Mouse (Mus musculus) thymus, adult 18-20 months (tissue): ENCODE results near the gene Pax1.

ENCODE experiments used
- DNase-seq, 2 experiments: peaks; one replicate each; pipeline ENCODE4 v3.0.0; 2022; ENCODE audit warnings: mixed read lengths in 2 of 2

Gene Pax1

DNA sequence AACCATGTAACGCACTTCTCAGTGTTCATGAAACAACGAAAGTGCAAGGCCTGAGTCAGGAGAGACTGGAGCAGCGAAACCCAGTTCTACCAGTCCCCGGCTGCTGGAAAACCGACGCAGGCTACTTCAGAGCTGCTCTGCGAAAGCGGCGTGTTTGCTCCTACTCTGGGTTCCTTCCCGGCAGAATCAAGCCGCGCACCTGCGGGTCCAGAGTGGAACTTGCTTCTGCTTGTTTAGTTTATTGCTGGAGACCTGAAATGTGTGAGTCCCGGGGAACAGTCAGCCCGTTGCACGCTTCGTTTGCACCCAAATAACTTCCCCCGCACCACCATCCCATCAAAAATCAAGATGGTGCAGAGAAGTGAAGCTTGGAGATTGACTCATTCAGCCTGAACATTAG is at the start of gene Pax1:
TSS of gene Pax1 (plus strand) at position 345 of the 400 bp plus-strand sequence.
- DNase-seq, result no peak

DNA sequence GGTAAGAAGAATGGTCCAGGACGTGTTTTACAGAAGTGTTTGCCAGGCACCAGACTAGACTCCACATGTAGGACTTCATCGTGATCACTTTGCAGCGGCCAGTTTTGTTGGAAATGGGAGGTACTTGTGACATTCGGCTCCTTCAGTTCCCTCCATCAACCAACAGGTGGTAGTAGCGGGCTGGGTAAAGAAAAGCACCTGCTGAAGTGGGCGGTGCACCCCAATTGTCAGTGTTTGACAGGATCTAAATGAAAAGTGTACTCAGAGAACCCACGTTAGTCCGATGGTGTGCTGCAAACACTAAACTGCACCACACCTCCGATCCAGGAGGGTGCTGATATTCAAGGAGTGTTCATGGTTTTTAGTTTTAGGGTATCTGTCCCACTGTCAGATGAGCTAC is 40.7 kb upstream of the Pax1 start:
- DNase-seq, result no peak

- no peak for DNase-seq
These were observed 36.5 kb upstream of the Pax1 start for GRCm38 (mm10) chr2:147325178-147325577.

DNA sequence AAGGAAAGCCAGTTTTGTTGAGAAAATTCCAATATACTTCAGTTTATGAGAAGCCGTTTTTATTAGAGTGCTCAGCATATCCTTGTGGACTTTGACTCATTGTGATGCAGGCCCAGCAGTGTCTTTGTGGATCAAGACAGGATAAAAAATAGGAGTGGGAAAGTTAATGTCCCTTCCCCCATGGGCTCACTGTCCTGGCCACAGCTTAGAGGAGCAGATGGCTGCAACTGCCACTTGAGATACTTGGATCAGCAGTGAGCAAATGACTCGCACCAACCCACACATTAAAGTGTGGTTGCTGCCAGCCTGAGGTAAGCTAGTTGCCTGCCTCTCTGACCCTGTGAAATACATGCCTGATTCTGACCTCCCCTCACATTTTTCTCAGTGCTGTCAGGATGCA is 29.0 kb upstream of the Pax1 start:
- DNase-seq, result no peak

GRCm38 (mm10) chr2:147338729-147339128 is 23.0 kb upstream of the Pax1 start:
- DNase-seq, result no peak

DNA sequence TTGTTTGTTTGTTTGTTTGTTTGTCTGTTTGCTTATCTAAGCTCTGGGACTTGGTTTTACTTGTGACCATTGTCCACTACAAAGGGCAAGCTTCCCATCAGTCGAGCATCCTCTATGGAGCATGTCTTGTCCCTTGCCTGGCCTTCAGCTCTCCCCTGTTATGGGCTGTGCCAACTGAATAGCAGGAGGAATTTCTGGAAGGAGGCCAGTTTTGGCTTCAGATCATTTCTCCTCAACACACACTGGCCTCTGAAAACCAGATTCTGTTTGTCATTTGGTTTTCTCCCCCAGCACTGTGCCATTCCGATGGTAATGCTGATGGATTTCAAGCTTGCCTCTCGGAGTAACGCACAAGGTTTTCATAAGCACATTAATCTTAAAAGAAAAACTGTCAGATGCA is 21.9 kb upstream of the Pax1 start:
- no peak for DNase-seq

GRCm38 (mm10) chr2:147342198-147342597 is 19.5 kb upstream of the Pax1 start:
- no peak for DNase-seq

GRCm38 (mm10) chr2:147359716-147360115 is 2.0 kb upstream of the Pax1 start:
- DNase-seq, result no peak

GRCm38 (mm10) chr2:147360401-147360800 is 1.3 kb upstream of the Pax1 start:
- DNase-seq, result no peak

GRCm38 (mm10) chr2:147360856-147361255 is 869 bp upstream of the Pax1 start:
- DNase-seq, result no peak

DNA sequence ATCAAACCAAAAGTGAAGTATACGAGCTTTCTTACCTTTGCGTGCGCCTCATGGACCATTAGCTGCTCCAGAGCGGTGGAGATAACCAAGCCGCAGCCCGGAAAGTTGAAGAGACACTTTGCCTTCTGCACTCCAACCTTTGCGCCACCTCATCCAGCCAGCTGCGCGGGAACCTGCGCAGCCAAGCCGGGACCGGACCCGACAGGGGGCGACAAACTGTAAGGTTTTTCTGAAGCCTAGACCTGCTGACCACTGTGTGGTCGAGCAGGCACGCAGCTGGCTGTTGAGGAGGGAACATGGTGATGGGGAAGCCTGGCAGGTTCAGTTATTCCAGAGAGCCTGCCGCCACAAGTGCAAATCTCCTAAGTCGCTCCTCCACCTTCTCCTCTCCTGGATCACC is 591 bp downstream of the Pax1 start:
- DNase-seq, result no peak

- no peak for DNase-seq
These were observed 1.8 kb downstream of the Pax1 start for GRCm38 (mm10) chr2:147363401-147364130.

- no peak for DNase-seq
These were observed 2.5 kb downstream of the Pax1 start for GRCm38 (mm10) chr2:147364198-147364597.

GRCm38 (mm10) chr2:147364982-147365907 is 3.5 kb downstream of the Pax1 start:
- no peak for DNase-seq

DNA sequence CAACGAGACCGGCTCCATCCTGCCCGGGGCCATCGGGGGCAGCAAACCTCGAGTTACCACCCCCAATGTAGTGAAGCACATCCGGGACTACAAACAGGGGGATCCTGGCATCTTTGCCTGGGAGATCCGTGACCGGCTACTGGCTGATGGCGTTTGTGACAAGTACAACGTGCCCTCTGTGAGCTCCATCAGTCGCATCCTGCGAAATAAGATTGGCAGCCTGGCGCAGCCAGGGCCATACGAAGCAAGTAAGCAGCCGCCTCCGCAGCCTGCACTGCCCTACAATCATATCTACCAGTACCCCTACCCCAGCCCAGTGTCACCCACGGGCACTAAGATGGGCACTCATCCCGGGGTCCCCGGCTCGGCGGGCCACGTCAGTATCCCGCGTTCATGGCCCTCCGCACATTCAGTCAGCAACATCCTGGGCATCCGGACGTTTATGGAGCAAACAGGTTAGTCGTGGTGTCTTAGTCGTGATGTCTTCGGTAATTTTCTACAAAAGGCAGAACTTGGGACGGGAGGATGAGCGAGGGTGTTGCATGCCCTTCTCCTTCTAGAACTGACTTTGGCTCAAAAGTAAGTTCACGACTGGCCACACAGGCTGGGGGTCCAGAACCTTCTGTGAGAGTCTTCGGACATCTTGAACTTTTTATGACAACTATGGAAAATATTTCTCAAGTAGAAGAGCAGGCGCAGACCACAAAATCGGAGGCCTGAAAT is 4.3 kb downstream of the Pax1 start:
- no peak for DNase-seq

DNA sequence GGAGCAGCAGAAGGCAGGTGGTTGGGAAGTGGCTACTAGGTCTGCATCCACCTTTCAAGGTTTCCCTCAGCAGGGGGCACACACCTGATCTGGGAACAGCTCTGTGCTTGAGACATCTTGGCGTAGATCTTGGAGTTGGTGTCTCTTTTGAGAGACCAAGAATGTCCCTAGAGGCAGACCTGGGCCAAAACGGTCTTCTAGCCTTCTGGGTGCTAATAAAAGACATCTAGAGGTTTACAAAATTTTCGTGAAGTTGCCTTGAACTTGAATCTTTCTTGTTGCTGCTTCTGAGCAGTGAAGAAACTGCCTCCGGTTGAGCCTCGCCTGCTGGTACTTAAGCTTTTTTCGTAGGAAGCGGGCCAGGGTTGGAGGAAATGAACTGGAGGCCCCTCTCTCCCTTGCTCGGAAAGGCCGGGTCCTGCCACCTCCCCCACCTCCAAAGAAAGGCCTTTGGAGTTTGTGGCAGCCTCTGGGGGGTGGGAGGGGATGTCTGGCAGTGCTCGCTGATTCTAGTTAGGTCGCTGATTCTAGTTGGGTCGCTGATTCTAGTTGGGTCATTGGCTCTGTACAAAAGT is 5.6 kb downstream of the Pax1 start:
- no peak for DNase-seq

DNA sequence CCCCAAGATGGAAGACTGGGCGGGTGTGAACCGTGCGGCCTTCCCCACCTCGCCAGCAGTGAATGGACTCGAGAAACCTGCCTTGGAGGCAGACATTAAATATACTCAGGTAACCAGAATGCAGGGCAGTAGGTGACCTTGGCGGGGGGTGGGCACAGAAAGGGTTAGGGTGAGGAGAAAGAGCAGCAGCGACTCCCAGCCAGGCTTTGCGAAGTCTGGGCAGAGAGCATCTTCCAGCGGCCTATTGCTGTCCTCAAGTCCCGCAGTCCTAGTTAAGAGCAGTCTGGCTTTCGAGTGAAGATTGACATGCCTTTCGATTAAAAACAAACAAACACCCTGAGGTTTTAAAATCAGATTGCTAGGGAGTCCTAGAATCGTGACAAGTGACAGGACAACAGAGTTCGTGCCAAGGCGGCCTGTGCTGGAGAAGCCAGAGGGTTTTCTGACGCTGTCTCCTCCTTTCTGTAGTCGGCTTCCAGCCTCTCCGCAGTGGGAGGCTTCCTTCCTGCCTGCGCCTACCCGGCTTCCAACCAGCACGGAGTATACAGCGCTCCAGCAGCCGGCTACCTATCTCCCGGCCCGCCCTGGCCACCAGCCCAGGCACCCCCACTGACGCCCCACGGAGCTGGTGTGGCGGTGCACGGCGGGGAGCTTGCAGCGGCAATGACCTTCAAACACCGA is 6.3 kb downstream of the Pax1 start:
- no peak for DNase-seq

DNA sequence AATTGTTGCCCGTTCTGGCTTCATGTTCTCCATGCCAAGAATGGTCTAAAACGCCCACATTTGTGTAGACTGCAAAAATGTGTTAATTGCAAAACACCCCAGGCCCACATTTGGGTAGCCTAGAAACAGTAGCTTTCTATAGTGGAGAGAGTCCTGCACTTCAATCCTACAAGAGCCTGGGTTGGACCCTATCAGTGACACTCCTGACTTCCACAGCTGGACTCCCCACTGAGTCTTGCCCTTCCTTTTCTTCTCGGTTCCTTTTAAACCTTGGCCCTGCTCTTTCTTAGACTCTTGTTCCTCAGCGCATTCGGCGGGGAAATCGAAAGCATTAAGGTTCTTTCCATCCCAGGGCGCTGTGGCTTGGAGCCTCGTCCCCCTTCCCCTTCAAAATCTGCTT is 7.8 kb downstream of the Pax1 start:
- DNase-seq, result no peak

GRCm38 (mm10) chr2:147370091-147370490 is 8.4 kb downstream of the Pax1 start:
- DNase-seq, result no peak

DNA sequence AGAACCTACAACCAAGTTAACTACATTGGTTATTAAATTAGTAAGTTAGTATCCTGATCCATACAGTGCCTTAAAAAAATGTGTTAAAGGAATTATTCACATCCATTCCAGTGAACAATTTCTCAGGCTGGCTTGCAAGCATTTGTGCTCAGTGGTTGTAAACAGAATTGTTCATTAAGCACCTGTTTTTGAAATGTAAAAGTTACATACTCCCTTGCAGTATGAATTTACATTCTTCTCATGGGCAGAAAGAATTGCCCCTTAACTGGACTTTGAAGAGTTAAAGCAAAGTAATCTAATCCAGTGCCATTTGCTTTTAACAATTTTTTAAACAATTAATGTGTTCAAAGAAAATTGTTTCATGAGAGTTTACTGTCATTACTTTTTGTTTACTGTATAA is 9.6 kb downstream of the Pax1 start:
- DNase-seq, result no peak

DNA sequence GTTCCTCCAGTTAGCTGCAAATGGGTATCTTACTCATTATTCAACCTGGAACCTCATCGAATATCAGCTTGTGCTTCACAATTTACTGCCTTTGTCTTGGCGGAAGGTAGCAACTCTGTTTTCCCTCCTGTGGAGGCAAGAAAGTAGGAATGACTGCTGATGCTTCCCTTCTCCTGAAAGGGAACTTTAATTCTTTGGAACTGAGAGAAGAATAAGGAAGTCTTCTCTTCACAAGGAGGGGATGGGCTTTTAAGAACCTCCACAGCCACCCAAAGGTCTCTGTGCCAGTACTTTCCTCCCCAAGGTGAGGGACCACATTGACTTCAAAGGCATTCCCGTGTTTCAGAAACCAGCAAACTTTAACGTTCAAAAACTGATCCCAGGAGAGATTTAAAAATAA is 10.1 kb downstream of the Pax1 start:
- DNase-seq, result no peak

DNA sequence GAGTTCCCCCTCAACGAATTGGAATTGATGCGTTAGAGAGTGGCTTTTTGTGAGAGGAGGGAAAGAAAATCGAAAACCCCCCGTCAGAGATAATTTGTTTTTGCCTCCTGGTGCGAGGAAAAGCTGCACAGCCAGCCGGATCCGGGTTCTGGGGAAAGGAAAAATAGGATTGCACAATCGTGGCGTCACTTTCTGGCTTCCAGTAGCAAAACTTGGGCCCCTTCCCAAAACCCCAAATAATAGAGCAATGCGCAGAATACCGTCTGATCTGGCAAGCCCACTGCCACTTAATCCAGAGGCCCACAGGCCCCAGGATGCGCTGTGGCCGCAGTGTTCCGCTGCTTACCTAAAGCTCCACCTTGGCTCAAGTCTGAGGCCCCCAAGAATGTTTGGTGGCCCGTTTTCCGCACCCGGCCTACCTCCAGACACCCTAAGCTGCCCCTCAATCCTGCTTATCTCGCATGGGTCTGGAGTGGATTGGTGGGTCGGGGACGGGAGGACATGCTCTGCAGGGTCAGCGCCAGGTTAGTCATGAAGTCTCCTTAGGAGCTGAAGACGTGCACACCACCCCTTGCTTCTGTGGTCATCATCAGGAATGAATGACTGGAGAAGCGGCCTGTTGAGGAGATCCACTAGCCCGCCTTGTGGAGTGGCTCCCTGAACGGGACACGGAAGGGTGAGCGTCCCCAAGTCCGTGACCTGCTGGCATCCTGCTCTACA is 11.4 kb downstream of the Pax1 start:
- DNase-seq, result no peak
